Mouse (Mus musculus): ENCODE data around the gene Tmem59. TPM values are rescaled to one million over a fixed set of nuclear protein-coding genes. Genes with fewer than 3 reads are reported as not detected.
A peak's percentile ranks its signal among the peaks of the same experiment; 100 is the strongest.

Gene Tmem59
- polyA plus RNA-seq, 2 experiments, result 51.3 to 129 TPM

DNA sequence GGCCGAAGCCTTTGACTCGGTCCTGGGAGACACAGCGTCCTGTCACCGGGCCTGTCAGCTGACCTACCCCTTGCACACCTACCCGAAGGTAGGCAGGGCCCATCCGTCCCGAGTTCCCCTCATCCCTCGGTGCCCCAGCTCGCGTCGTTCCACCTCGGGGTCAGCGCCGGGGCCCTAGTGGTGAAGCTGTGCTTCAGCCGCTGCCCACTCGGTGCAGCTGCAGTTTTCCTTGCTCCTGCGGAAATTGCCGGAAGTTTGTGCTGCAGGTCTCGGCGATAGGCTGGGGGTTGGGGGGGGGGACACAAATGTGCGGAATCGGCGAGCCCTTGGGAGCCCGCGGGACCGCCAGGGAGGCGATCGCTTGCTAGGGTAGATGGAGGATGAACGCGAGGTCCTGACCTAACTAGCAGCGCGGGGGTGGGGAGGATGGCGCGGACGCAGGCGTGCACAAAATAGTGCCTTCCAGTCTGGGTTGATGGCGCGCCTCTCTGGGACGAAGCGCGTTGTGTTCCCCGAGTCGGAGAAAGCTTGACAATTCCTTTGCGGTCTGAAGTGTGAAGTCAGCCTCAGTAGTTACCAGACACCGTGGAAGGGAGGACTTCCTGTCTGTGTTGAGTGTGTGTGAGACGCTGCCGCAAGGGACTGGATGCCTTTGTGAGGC, 761 bp downstream of the Tmem59 start, which contains the start of gene Tceanc2:
Tceanc2 (minus strand) TSS at position 287 of the 661 bp plus-strand sequence.
- Histone ChIP-seq H3K4me3 (ENCODE audit: insufficient read depth in 1 of 2, low read depth in 2 of 2, low read length in 2 of 2) (peak within 1 kb of the TSS; percentile 79 to 89), H3K27me3 (ENCODE audit: control insufficient read depth, insufficient read depth, low read length) (no peaks in the 10 kb centered on the region), H3K36me3 (replicated peaks; ENCODE audit: control insufficient read depth, insufficient read depth, low read depth) (no peaks in the 10 kb centered on the region; the same call in 1 of the 2 replicates), H3K9ac (replicated peaks) (peak within 1 kb of the TSS; percentile 88), H3K9me3 (ENCODE audit: control insufficient read depth, low read length) (no peaks in the 10 kb centered on the region), H3K4me2 (ENCODE audit: low read depth) (peak within 1 kb of the TSS; percentile 89), H3K27ac (peak within 1 kb of the TSS; percentile 90), H3K4me1 (replicated peaks; ENCODE audit: control insufficient read depth in 2 of 2, insufficient read depth in 2 of 2, low read length in 1 of 2) (peaks cover 25 to 34% of the 10 kb centered on the region in 2 experiments)
- DNase-seq (ENCODE audit: low read depth in 3 of 3, low spot score in 3 of 3) (peak in 2 of 3 experiments; percentile 34 to 45), ATAC-seq (ENCODE audit: insufficient read depth) (peak; percentile 47)
- TF ChIP-seq EP300 (IDR thresholded peaks at IDR 0.05; ENCODE audit: low read depth) (no peak), CTCF (IDR thresholded peaks at IDR 0.05; ENCODE audit: low read depth) (peak; percentile 18; the same call in 1 of the 2 replicates)
- WGBS (ENCODE audit: insufficient replicate concordance), result under 1% methylated on average over 47 of the region's 47 CpGs

DNA sequence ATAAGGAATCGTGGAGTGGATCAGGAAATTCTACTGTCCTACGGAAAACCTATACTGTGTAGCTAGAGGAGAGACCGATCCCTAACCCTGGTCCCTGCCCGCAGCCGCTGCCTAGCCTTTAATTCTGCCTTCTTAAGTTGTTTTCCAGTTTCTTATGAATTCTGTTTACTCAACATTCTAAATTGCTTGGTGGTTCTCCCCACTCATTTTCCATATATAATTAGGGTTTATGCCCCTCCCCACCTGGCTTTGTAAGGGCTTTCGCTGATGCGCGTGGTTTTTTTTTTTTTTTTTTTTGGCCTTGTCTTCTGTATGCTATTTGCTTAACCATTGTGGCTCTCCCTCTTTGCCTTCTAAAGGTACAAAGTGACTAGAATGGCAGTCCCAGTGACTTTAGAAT, 1.4 kb downstream of the Tmem59 start:
- H3K4me1 ChIP-seq (replicated peaks; ENCODE audit: control insufficient read depth in 2 of 2, insufficient read depth in 2 of 2, low read length in 1 of 2), result peaks cover 25 to 34% of the 10 kb centered on the region in 2 experiments
- WGBS (ENCODE audit: insufficient replicate concordance), result under 1% methylated on average over 8 of the region's 8 CpGs
- H3K27me3 ChIP-seq (ENCODE audit: control insufficient read depth, insufficient read depth, low read length), result no peaks in the 10 kb centered on the region
- peak overlapping the region; percentile 90 for H3K27ac ChIP-seq
- ATAC-seq (ENCODE audit: insufficient read depth) (no peak), DNase-seq (ENCODE audit: low read depth in 3 of 3, low spot score in 3 of 3) (no peak)
- H3K4me2 ChIP-seq (ENCODE audit: low read depth), result peak overlapping the region; percentile 89
- TF ChIP-seq EP300 (IDR thresholded peaks at IDR 0.05; ENCODE audit: low read depth) (no peak), CTCF (IDR thresholded peaks at IDR 0.05; ENCODE audit: low read depth) (no peak)
- no peaks in the 10 kb centered on the region for H3K9me3 ChIP-seq (ENCODE audit: control insufficient read depth, low read length)
- peak overlapping the region; percentile 79 to 89 for H3K4me3 ChIP-seq (ENCODE audit: insufficient read depth in 1 of 2, low read depth in 2 of 2, low read length in 2 of 2)
- no peaks in the 10 kb centered on the region; the same call in 1 of the 2 replicates for H3K36me3 ChIP-seq (replicated peaks; ENCODE audit: control insufficient read depth, insufficient read depth, low read depth)
- peak overlapping the region; percentile 88 for H3K9ac ChIP-seq (replicated peaks)

DNA sequence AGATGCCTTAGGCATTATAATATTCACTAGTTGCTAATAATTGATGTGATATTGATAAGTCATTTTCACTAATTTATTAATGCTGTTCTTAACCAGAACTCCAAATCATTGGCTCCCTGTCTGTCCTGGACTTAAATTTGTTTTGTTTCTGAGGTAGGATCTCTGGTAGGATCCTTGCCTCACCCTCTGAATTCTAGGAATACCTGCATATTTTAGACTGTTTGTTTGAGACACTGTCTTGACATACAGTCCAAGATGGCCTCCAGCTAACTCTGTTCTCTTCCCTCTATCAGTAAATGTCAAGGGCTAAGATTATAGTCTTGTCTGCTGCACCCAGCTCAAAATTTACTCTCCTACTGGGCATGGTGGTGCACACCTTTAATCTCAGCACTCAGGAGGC, 2.5 kb downstream of the Tmem59 start:
- no peak for ATAC-seq (ENCODE audit: insufficient read depth)
- Histone ChIP-seq H3K9ac (replicated peaks) (peak overlapping the region; percentile 7; the same call in 1 of the 2 replicates), H3K9me3 (ENCODE audit: control insufficient read depth, low read length) (no peaks in the 10 kb centered on the region), H3K4me1 (replicated peaks; ENCODE audit: control insufficient read depth in 2 of 2, insufficient read depth in 2 of 2, low read length in 1 of 2) (peaks cover 25 to 34% of the 10 kb centered on the region in 2 experiments), H3K27me3 (ENCODE audit: control insufficient read depth, insufficient read depth, low read length) (no peaks in the 10 kb centered on the region), H3K4me2 (ENCODE audit: low read depth) (peak overlapping the region; percentile 89), H3K27ac (0 out of 2 replicates have a peak overlapping the region, but pooled peaks have one; percentile 5), H3K36me3 (replicated peaks; ENCODE audit: control insufficient read depth, insufficient read depth, low read depth) (peaks cover 2% of the 10 kb centered on the region), H3K4me3 (ENCODE audit: insufficient read depth in 1 of 2, low read depth in 2 of 2, low read length in 2 of 2) (0 out of 4 replicates have a peak overlapping the region, but pooled peaks of 1 of the 2 experiments have one; percentile 79)
- TF ChIP-seq EP300 (IDR thresholded peaks at IDR 0.05; ENCODE audit: low read depth) (no peak), CTCF (IDR thresholded peaks at IDR 0.05; ENCODE audit: low read depth) (no peak)
- DNase-seq (ENCODE audit: low read depth in 3 of 3, low spot score in 3 of 3), result no peak

DNA sequence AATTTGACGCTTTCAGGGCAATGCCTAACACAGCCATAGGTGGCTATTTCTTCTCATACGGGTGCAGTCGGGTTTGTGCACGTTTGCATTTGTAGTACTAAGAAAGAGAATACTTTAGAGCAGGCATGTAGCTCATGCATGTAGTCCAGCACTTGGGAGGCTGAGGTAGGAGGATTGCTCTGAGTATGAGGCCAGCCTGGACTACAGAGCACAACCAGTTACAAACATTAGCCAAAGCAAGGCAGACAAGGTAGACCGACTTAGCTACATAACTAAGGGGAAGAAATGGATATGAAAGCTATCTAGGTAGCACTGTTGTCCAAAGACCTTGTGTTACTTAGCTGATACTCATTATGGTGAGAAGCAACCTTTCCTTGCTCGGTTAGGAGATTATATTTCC, 3.7 kb downstream of the Tmem59 start:
- H3K36me3 ChIP-seq (replicated peaks; ENCODE audit: control insufficient read depth, insufficient read depth, low read depth), result peaks cover 11% of the 10 kb centered on the region
- no peaks in the 10 kb centered on the region for H3K9me3 ChIP-seq (ENCODE audit: control insufficient read depth, low read length)
- peak overlapping the region; percentile 38 for H3K4me2 ChIP-seq (ENCODE audit: low read depth)
- DNase-seq (ENCODE audit: low read depth in 3 of 3, low spot score in 3 of 3), result no peak
- no peak overlapping the region for H3K4me3 ChIP-seq (ENCODE audit: insufficient read depth in 1 of 2, low read depth in 2 of 2, low read length in 2 of 2)
- H3K27me3 ChIP-seq (ENCODE audit: control insufficient read depth, insufficient read depth, low read length), result no peaks in the 10 kb centered on the region
- no peak for TF ChIP-seq CTCF (IDR thresholded peaks at IDR 0.05; ENCODE audit: low read depth)
- 0 out of 2 replicates have a peak overlapping the region, but pooled peaks have one; percentile 5 for H3K9ac ChIP-seq (replicated peaks)
- 35% methylated on average over 6 of the region's 6 CpGs for WGBS (ENCODE audit: insufficient replicate concordance)
- peaks cover 25 to 33% of the 10 kb centered on the region in 2 experiments for H3K4me1 ChIP-seq (replicated peaks; ENCODE audit: control insufficient read depth in 2 of 2, insufficient read depth in 2 of 2, low read length in 1 of 2)
- H3K27ac ChIP-seq, result peak overlapping the region; percentile 47
- no peak for ATAC-seq (ENCODE audit: insufficient read depth)

DNA sequence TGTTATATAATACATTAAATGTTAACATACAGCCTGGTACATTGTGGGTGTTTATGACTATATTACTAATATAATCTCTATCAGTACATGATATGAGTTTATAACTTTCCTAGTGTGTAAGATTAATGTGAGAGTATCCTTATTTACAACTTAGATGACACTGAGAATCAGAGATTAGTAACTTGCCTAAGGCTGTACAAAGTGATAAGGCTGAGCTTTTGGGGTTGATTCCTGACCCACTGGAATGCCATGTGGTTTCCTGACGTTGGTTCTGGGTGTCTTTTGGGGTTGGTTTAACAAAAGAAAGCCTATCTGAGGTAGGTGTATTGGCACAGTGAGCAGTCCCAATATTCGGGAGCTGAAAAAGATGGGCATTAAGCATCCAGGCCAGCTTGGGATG, 4.6 kb downstream of the Tmem59 start:
- ATAC-seq (ENCODE audit: insufficient read depth), result no peak
- Histone ChIP-seq H3K27me3 (ENCODE audit: control insufficient read depth, insufficient read depth, low read length) (no peaks in the 10 kb centered on the region), H3K9ac (replicated peaks) (no peak overlapping the region), H3K36me3 (replicated peaks; ENCODE audit: control insufficient read depth, insufficient read depth, low read depth) (peaks cover 17% of the 10 kb centered on the region), H3K4me1 (replicated peaks; ENCODE audit: control insufficient read depth in 2 of 2, insufficient read depth in 2 of 2, low read length in 1 of 2) (peaks cover 25 to 28% of the 10 kb centered on the region in 2 experiments), H3K9me3 (ENCODE audit: control insufficient read depth, low read length) (no peaks in the 10 kb centered on the region), H3K27ac (peak overlapping the region; percentile 26), H3K4me3 (ENCODE audit: insufficient read depth in 1 of 2, low read depth in 2 of 2, low read length in 2 of 2) (no peak overlapping the region), H3K4me2 (ENCODE audit: low read depth) (peak overlapping the region; percentile 38)
- TF ChIP-seq EP300 (IDR thresholded peaks at IDR 0.05; ENCODE audit: low read depth) (peak; percentile 71), CTCF (IDR thresholded peaks at IDR 0.05; ENCODE audit: low read depth) (no peak)
- WGBS (ENCODE audit: insufficient replicate concordance), result 17% methylated on average over 2 of the region's 2 CpGs
- peak in 2 of 3 experiments; percentile 39 to 52 for DNase-seq (ENCODE audit: low read depth in 3 of 3, low spot score in 3 of 3)
